Mouse (Mus musculus) limb, embryonic 14.5 days (tissue): Measurements from ENCODE around the gene Gm42688. TPM values are rescaled to one million over a fixed set of nuclear protein-coding genes. Genes with fewer than 3 reads are reported as not detected.

Experiments used
- ATAC-seq: fragments of 200-750 bp; cut with Nextera tagmentation; 2 replicates; pipeline ENCODE4 v1.8.0; 2017; ENCODE audit warnings: low read depth, moderate number of reproducible peaks, moderate TSS enrichment; ENCODE audit not compliant: low FRiP score
- DNase-seq: peaks from one replicate; pipeline ENCODE4 v3.0.0-alpha.2; 2015; ENCODE audit warnings: low spot score
- H3K27ac ChIP-seq: fragments of 300-500 bp; sonication (generic); replicated peaks from 2 replicates; pipeline ENCODE4 v1.5.1; 2014; ENCODE audit warnings: low read depth, mild to moderate bottlenecking, low read length, moderate library complexity, mixed read lengths
- H3K27me3 ChIP-seq: fragments of 300-500 bp; sonication (generic); 2 replicates; pipeline ENCODE4 v1.6.1; 2014; ENCODE audit warnings: low read length, mixed read lengths; ENCODE audit not compliant: control insufficient read depth, insufficient read depth
- H3K36me3 ChIP-seq: fragments of 300-500 bp; sonication (generic); 2 replicates; pipeline ENCODE4 v1.6.1; 2014; ENCODE audit warnings: mild to moderate bottlenecking, low read length, moderate library complexity, mixed read lengths; ENCODE audit not compliant: control insufficient read depth, insufficient read depth
- H3K4me1 ChIP-seq: fragments of 300-500 bp; sonication (generic); 2 replicates; pipeline ENCODE4 v1.6.1; 2014; ENCODE audit warnings: antibody characterized with exemption, low read length, mixed read lengths; ENCODE audit not compliant: control insufficient read depth, insufficient read depth
- H3K4me2 ChIP-seq: fragments of 300-500 bp; sonication (generic); replicated peaks from 2 replicates; pipeline ENCODE4 v1.6.1; 2014; ENCODE audit warnings: low read depth, mild to moderate bottlenecking, low read length, moderate library complexity; ENCODE audit not compliant: severe bottlenecking
- H3K4me3 ChIP-seq: fragments of 300-500 bp; sonication (generic); replicated peaks from 2 replicates; pipeline ENCODE4 v1.5.1; 2014; ENCODE audit warnings: low read length
- H3K9ac ChIP-seq: fragments of 300-500 bp; sonication (generic); 2 replicates; pipeline ENCODE4 v1.6.1; 2014; ENCODE audit warnings: mild to moderate bottlenecking, low read depth, low read length, moderate library complexity; ENCODE audit not compliant: severe bottlenecking
- H3K9me3 ChIP-seq: fragments of 300-500 bp; sonication (generic); 2 replicates; pipeline ENCODE4 v1.6.1; 2016; ENCODE audit warnings: low read length; ENCODE audit not compliant: control insufficient read depth
- POLR2A ChIP-seq: fragments of 200-500 bp; IDR thresholded peaks from 2 replicates; pipeline ENCODE4 v1.8.0; 2012; ENCODE audit warnings: inconsistent platforms, mild to moderate bottlenecking, moderate library complexity, borderline replicate concordance; ENCODE audit not compliant: insufficient read depth, insufficient read length; ENCODE audit errors: extremely low read depth
- WGBS: fragments of 180-500 bp; shearing (Covaris S2); extraction: QIAGEN DNeasy Blood & Tissue Kit; methylation state at CpG from one replicate; pipeline ENCODE4 v1.1.7; 2014; 5-methylcytosine and 5-hydroxymethylcytosine counted together
- polyA plus RNA-seq, 2 experiments: library from polyadenylated mRNA; depleted of rRNA in 1 of 2; stranded (reverse) in 1 of 2; unstranded in 1 of 2; fragments of >200 nt; fragmentation: Nextera tagmentation in 1 of 2; extraction: Ambion mirVana in 1 of 2; gene quantifications; 2 replicates each; pipeline versions ENCODE4 v1.2.1 to v1.2.3; 2012 to 2014

Gene Gm42688
- polyA plus RNA-seq, 2 experiments, result 2.5 to 7.0 TPM

DNA sequence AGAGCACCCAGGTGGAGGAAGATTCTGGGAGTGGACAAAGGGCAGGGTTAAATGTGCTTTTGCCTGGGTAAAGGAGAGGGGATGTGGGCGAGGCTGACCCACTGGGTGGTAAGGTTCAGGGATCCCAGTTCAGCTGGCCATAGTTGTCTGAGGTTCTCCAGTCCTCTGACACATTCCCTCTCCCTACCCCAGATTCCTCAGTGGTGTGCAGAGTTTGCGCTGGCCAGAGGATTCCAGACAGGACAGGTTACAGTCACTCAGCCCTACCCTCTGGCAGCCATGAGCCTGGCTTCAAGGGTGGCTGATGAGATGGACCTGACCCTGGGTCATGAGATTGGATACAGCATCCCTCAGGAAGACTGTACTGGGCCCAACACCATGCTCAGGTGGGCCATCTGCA lies 42.7 kb upstream of the Gm42688 start:
- TF ChIP-seq POLR2A, result no peak
- no peak for ATAC-seq
- H3K9me3 ChIP-seq, result no peaks in the 10 kb centered on the region
- H3K4me2 ChIP-seq, result no peak overlapping the region
- H3K27ac ChIP-seq, result no peak overlapping the region
- H3K36me3 ChIP-seq, result peaks cover 20% of the 10 kb centered on the region
- WGBS, result 81% methylated on average over 2 of the region's 2 CpGs
- DNase-seq, result no peak
- peaks cover 24% of the 10 kb centered on the region for H3K27me3 ChIP-seq
- H3K4me1 ChIP-seq, result peaks cover 8% of the 10 kb centered on the region
- H3K4me3 ChIP-seq, result no peak overlapping the region
- H3K9ac ChIP-seq, result no peak overlapping the region

DNA sequence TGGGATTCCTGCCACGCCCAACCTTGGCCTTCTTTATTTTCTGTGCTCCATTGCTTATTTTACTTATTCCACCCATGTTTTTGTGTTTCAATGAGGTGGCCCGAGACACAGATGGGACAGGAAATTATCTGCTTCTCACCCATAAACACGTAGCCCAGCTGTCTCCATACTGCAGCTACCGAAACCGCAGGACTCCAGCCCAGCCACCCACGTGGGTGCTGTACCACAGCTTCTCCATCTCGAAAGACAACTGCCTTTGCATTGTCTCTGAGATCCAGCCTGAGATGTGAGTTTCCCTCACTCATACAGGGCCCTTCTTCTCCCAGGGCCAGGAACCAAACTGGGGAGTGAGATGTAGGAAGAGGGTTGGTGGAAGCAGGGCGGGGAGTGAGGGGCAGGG lies 35.4 kb upstream of the Gm42688 start:
- Histone ChIP-seq H3K9ac (no peak overlapping the region), H3K4me3 (no peak overlapping the region), H3K36me3 (no peaks in the 10 kb centered on the region), H3K4me2 (no peak overlapping the region), H3K4me1 (no peaks in the 10 kb centered on the region), H3K27ac (no peak overlapping the region), H3K27me3 (peaks cover 95% of the 10 kb centered on the region), H3K9me3 (no peaks in the 10 kb centered on the region)
- DNase-seq (no peak), ATAC-seq (no peak)
- no peak for TF ChIP-seq POLR2A
- whole genome bisulfite sequencing, result 40% methylated on average over 8 of the region's 8 CpGs

GRCm38 (mm10) chr6:83066441-83066840 lies 35.0 kb upstream of the Gm42688 start:
- TF ChIP-seq POLR2A, result no peak
- H3K4me3 ChIP-seq, result no peak overlapping the region
- no peaks in the 10 kb centered on the region for H3K9me3 ChIP-seq
- H3K9ac ChIP-seq, result no peak overlapping the region
- DNase-seq (no peak), ATAC-seq (no peak)
- H3K4me1 ChIP-seq, result no peaks in the 10 kb centered on the region
- no peak overlapping the region for H3K4me2 ChIP-seq
- no peak overlapping the region for H3K27ac ChIP-seq
- peaks cover 98% of the 10 kb centered on the region for H3K27me3 ChIP-seq
- H3K36me3 ChIP-seq, result no peaks in the 10 kb centered on the region
- 19% methylated on average over 6 of the region's 6 CpGs for WGBS

GRCm38 (mm10) chr6:83068221-83068620 lies 33.2 kb upstream of the Gm42688 start:
- WGBS, result 6% methylated on average over 8 of the region's 8 CpGs
- no peak for ATAC-seq
- DNase-seq, result no peak

DNA sequence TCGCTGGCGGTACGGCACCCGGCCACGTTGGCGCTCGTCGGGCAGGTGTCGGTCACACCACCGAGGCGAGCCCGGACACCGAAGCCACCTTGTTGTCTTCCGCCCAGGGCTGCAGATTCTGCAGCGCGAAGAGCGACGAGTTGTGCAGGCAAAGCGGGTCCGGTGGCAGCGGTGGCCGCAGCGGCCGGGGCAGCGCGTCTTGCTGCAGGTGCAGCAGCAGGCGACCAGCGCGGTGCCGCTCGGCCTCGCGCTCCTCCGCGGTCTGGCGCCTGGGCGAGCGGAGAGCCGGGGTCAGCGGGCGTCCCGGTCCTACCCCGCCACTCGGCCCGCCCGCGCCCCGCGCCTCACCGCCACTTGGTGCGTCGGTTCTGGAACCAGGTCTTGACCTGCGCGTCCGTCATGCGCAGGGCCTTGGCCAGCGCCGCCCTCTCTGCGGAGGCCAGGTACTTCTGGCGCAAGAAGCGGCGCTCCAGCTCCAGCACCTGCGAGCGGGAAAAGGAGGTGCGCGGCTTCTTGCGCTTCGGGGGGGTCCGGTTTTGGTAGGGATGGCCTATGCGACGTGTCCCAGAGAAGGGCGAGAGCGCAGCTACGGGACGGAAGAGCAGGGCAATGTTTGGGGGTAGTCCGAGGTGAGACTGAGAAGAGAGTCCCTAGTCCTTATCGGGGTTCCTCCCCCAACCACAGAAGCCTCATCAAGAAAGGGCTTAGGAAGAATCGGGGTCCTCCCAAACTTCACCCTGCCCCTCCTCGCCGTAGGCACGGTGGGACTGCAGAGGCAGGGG lies 32.5 kb upstream of the Gm42688 start:
- H3K4me1 ChIP-seq, result no peaks in the 10 kb centered on the region
- DNase-seq (no peak), ATAC-seq (no peak)
- no peak overlapping the region for H3K27ac ChIP-seq
- H3K9me3 ChIP-seq, result no peaks in the 10 kb centered on the region
- no peak overlapping the region; the same call in 1 of the 2 replicates for H3K4me2 ChIP-seq
- TF ChIP-seq POLR2A, result no peak
- H3K27me3 ChIP-seq, result peaks cover 95% of the 10 kb centered on the region
- no peak overlapping the region for H3K9ac ChIP-seq
- WGBS, result 2% methylated on average over 56 of the region's 81 CpGs
- H3K4me3 ChIP-seq, result peak overlapping the region; percentile 16
- H3K36me3 ChIP-seq, result no peaks in the 10 kb centered on the region

More at GRCm38 (mm10) chr6:83068221-83068620, 33.2 kb upstream of the Gm42688 start:
- Histone ChIP-seq H3K27me3 (peaks cover 95% of the 10 kb centered on the region), H3K27ac (no peak overlapping the region), H3K4me1 (no peaks in the 10 kb centered on the region), H3K36me3 (no peaks in the 10 kb centered on the region), H3K9ac (no peak overlapping the region), H3K4me3 (no peak overlapping the region), H3K9me3 (no peaks in the 10 kb centered on the region), H3K4me2 (no peak overlapping the region)
- TF ChIP-seq POLR2A, result no peak
